ENCODE assay signal across 12 mouse cellular contexts in the genomic region with DNA sequence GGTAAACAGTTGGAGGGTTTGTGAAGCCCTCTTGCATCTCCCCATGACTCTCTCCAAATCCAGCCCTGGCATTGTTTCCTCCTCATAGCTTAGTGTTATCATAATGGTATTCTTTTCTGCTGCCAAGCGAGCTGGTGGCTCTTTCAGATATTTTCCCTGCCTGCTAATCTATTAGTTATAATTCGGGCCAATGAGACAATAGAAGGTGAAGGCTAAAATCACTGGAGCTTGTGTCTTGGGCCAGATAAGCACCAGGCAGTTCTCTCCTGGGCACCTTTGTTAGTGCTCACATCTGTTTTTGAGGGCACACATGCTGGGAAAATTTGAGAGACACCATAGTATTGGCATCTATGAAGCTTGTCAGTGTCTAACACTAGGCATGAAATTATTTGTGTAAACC. TPM values are rescaled to one million over a fixed set of nuclear protein-coding genes. Genes with fewer than 3 reads are reported as not detected.
DNase-seq lines count a peak whose midpoint lies in the region; ATAC-seq lines count a peak whose summit lies in the region.
"Had no signal": no experiment of that assay in that cellular context is flagged by ENCODE, and none has a peak within 500 bp of the region (broad histone marks: within the 10 kb centered on the region; RNA-seq: fewer than 3 reads in every experiment).

No protein-coding gene starts in this region.

- H3K9ac ChIP-seq in heart, embryonic 16.5 days (ENCODE audit: low read length) = no peak overlapping the region
- H3K9ac ChIP-seq in liver, embryonic 16.5 days (ENCODE audit: low read depth, low read length) = no peak overlapping the region
- no peak overlapping the region for H3K9ac ChIP-seq in forebrain, embryonic 14.5 days (ENCODE audit: low read length)
- H3K9ac ChIP-seq: forebrain, embryonic 12.5 days; hindbrain, embryonic 12.5 days; midbrain, embryonic 12.5 days had no signal

- H3K27me3 ChIP-seq in heart, embryonic 16.5 days (ENCODE audit: control insufficient read depth, insufficient read depth, low read length) = no peaks in the 10 kb centered on the region
- no peaks in the 10 kb centered on the region for H3K27me3 ChIP-seq in megakaryocyte, embryonic 14.5 days (replicated peaks)
- no peaks in the 10 kb centered on the region for H3K27me3 ChIP-seq in liver, embryonic 16.5 days (ENCODE audit: control insufficient read depth, insufficient read depth, low read depth, low read length)
- H3K27me3 ChIP-seq in forebrain, embryonic 14.5 days (replicated peaks; ENCODE audit: control insufficient read depth, insufficient read depth, low read length) = no peaks in the 10 kb centered on the region
- H3K27me3 ChIP-seq: forebrain, embryonic 12.5 days; hindbrain, embryonic 12.5 days; midbrain, embryonic 12.5 days had no signal

- H3K4me2 ChIP-seq in heart, embryonic 16.5 days (ENCODE audit: low read depth, low read length) = peak overlapping the region; percentile 15; the same call in 1 of the 2 replicates
- no peak overlapping the region for H3K4me2 ChIP-seq in liver, embryonic 16.5 days (ENCODE audit: low read depth, low read length)
- H3K4me2 ChIP-seq in forebrain, embryonic 14.5 days (ENCODE audit: low read length) = no peak overlapping the region
- H3K4me2 ChIP-seq: forebrain, embryonic 12.5 days; hindbrain, embryonic 12.5 days; midbrain, embryonic 12.5 days had no signal

- no peaks in the 10 kb centered on the region for H3K36me3 ChIP-seq in heart, embryonic 16.5 days (ENCODE audit: control insufficient read depth, insufficient read depth)
- peaks cover 12% of the 10 kb centered on the region for H3K36me3 ChIP-seq in megakaryocyte, embryonic 14.5 days (replicated peaks; ENCODE audit: low read length)
- H3K36me3 ChIP-seq in liver, embryonic 16.5 days (ENCODE audit: control insufficient read depth, insufficient read depth) = no peaks in the 10 kb centered on the region
- no peaks in the 10 kb centered on the region for H3K36me3 ChIP-seq in forebrain, embryonic 14.5 days (ENCODE audit: control insufficient read depth, insufficient read depth, low read length)
- H3K36me3 ChIP-seq: forebrain, embryonic 12.5 days; hindbrain, embryonic 12.5 days; midbrain, embryonic 12.5 days had no signal

- H3K9me3 ChIP-seq in heart, embryonic 16.5 days (replicated peaks; ENCODE audit: control insufficient read depth, low read length) = no peaks in the 10 kb centered on the region
- no peaks in the 10 kb centered on the region for H3K9me3 ChIP-seq in megakaryocyte, embryonic 14.5 days
- H3K9me3 ChIP-seq in liver, embryonic 16.5 days (replicated peaks; ENCODE audit: control insufficient read depth, low read length) = no peaks in the 10 kb centered on the region
- H3K9me3 ChIP-seq in forebrain, embryonic 14.5 days (replicated peaks; ENCODE audit: control insufficient read depth, low read length) = no peaks in the 10 kb centered on the region
- H3K9me3 ChIP-seq: forebrain, embryonic 12.5 days; hindbrain, embryonic 12.5 days; midbrain, embryonic 12.5 days had no signal

- peak overlapping the region; percentile 72 for H3K27ac ChIP-seq in heart, embryonic 16.5 days (ENCODE audit: low read length)
- H3K27ac ChIP-seq in liver, embryonic 16.5 days (ENCODE audit: low read length) = peak overlapping the region; percentile 35; the same call in 1 of the 2 replicates
- no peak overlapping the region for H3K27ac ChIP-seq in forebrain, embryonic 14.5 days (ENCODE audit: low read depth, low read length)
- H3K27ac ChIP-seq: forebrain, embryonic 12.5 days; hindbrain, embryonic 12.5 days; midbrain, embryonic 12.5 days had no signal

- ATAC-seq in heart, embryonic 16.5 days (replicated peaks; ENCODE audit: extremely low read depth, insufficient read depth, low FRiP score) = no peak
- no peak for ATAC-seq in megakaryocyte, adult 5-6 weeks (ENCODE audit: poor library complexity, severe bottlenecking)
- no peak for ATAC-seq in liver, embryonic 16.5 days (ENCODE audit: low read depth)
- no peak for ATAC-seq in forebrain, embryonic 14.5 days

- H3K4me3 ChIP-seq in heart, embryonic 16.5 days (ENCODE audit: low read length) = no peak overlapping the region
- peak overlapping the region; percentile 21 for H3K4me3 ChIP-seq in megakaryocyte, embryonic 14.5 days (replicated peaks)
- no peak overlapping the region for H3K4me3 ChIP-seq in liver, embryonic 16.5 days (ENCODE audit: low read depth, low read length)
- H3K4me3 ChIP-seq in forebrain, embryonic 14.5 days (ENCODE audit: low read depth, low read length) = no peak overlapping the region
- H3K4me3 ChIP-seq: forebrain, embryonic 12.5 days; hindbrain, embryonic 12.5 days; midbrain, embryonic 12.5 days had no signal

- WGBS in heart, embryonic 16.5 days = 48% methylated on average over 2 of the region's 2 CpGs
- WGBS in liver, embryonic 16.5 days (ENCODE audit: insufficient replicate concordance) = 18% methylated on average over 2 of the region's 2 CpGs
- 65% methylated on average over 2 of the region's 2 CpGs for WGBS in forebrain, embryonic 14.5 days

- intact Hi-C loops in heart, postnatal 25 days (cut with DNase I) = no loop called here

- DNase-seq in heart, postnatal 25 days (ENCODE audit: low spot score) = no peak
- no peak for DNase-seq in adrenal gland, postnatal 4 days (ENCODE audit: low spot score in 2 of 2)
- no peak for DNase-seq in forebrain, embryonic 14.5 days (ENCODE audit: low spot score)
- DNase-seq: lung, adult 2 months had no signal

- peaks cover 17% of the 10 kb centered on the region for H3K4me1 ChIP-seq in heart, embryonic 16.5 days (ENCODE audit: control insufficient read depth, insufficient read depth, low read length)
- peaks cover 70% of the 10 kb centered on the region for H3K4me1 ChIP-seq in megakaryocyte, embryonic 14.5 days
- peaks cover 4% of the 10 kb centered on the region; the same call in 1 of the 2 replicates for H3K4me1 ChIP-seq in liver, embryonic 16.5 days (ENCODE audit: control insufficient read depth, low read depth, low read length)
- H3K4me1 ChIP-seq in forebrain, embryonic 14.5 days (ENCODE audit: control insufficient read depth, insufficient read depth, low read length) = no peaks in the 10 kb centered on the region
- H3K4me1 ChIP-seq: forebrain, embryonic 12.5 days; hindbrain, embryonic 12.5 days; midbrain, embryonic 12.5 days had no signal

RNA-seq across cellular contexts. Expression of a gene that starts 9.3 kb away (rescaled TPM):
- 0.04 and 0.20 TPM in 2 replicates for polyA plus RNA-seq in heart, embryonic 16.5 days (2015; fragmentation: Nextera tagmentation; extraction: Ambion mirVana)
- total RNA-seq in heart, postnatal 25 days (2021) = not detected
- polyA plus RNA-seq in megakaryocyte, embryonic 14.5 days (2012; ENCODE audit: insufficient read depth, low replicate concordance) = not detected in 2 replicates
- total RNA-seq in megakaryocyte, adult 5-6 weeks (2015) = 0.11 and 1.0 TPM in 2 replicates
- 0.37 and 0.59 TPM in 2 replicates for total RNA-seq in megakaryocyte, adult 5-6 weeks (2017)
- polyA plus RNA-seq in liver, embryonic 16.5 days (2015; fragmentation: Nextera tagmentation; extraction: Ambion mirVana) = 0.18 TPM in 1 of 2 replicates, not detected in the other
- under 1 TPM; 0.17 TPM for total RNA-seq in adrenal gland, postnatal 4 days (2021)
- polyA plus RNA-seq in forebrain, embryonic 14.5 days (2014; fragmentation: Nextera tagmentation; extraction: Ambion mirVana) = not detected in 2 replicates
- total RNA-seq: ES-E14 had no signal
- polyA plus RNA-seq: hindbrain, embryonic 12.5 days; lung, adult 2 months had no signal
